ENCODE assay signal across 7 mouse cellular contexts in genomic region chr10:39898874-39899371, GRCm38 (mm10). TPM values are rescaled to one million over a fixed set of nuclear protein-coding genes. Genes with fewer than 3 reads are reported as not detected.
DNase-seq lines count a peak whose midpoint lies in the region; ATAC-seq lines count a peak whose summit lies in the region.

TSS of gene Mfsd4b4 (minus strand) at chr10:39899238.

- peak within 1 kb of the TSS; percentile 74 for H3K4me3 ChIP-seq in embryonic facial prominence, embryonic 11.5 days (ENCODE audit: low read depth, low read length)
- H3K4me3 ChIP-seq in limb, embryonic 10.5 days = peak within 1 kb of the TSS; percentile 85
- H3K4me3 ChIP-seq in midbrain, embryonic 13.5 days (replicated peaks) = peak within 1 kb of the TSS; percentile 70

- WGBS in embryonic facial prominence, embryonic 11.5 days = under 1% methylated on average over 41 of the region's 41 CpGs
- under 1% methylated on average over 41 of the region's 41 CpGs for WGBS in limb, embryonic 10.5 days
- WGBS in midbrain, embryonic 13.5 days = under 1% methylated on average over 41 of the region's 41 CpGs

- H3K9me3 ChIP-seq in embryonic facial prominence, embryonic 11.5 days (replicated peaks; ENCODE audit: control insufficient read depth, low read length) = no peaks in the 10 kb centered on the region
- H3K9me3 ChIP-seq in limb, embryonic 10.5 days (replicated peaks) = no peaks in the 10 kb centered on the region
- H3K9me3 ChIP-seq in midbrain, embryonic 13.5 days = no peaks in the 10 kb centered on the region

- H3K4me1 ChIP-seq in embryonic facial prominence, embryonic 11.5 days (ENCODE audit: control insufficient read depth, insufficient read depth, low read length) = no peaks in the 10 kb centered on the region
- H3K4me1 ChIP-seq in limb, embryonic 10.5 days = peaks cover 16% of the 10 kb centered on the region
- H3K4me1 ChIP-seq in midbrain, embryonic 13.5 days (replicated peaks) = peaks cover 14% of the 10 kb centered on the region

- peak; percentile 93 for DNase-seq in adrenal gland, postnatal 14 days
- DNase-seq in embryonic facial prominence, embryonic 11.5 days (ENCODE audit: low spot score) = peak; percentile 96
- peak; percentile 94 for DNase-seq in kidney, adult 11 months
- DNase-seq in limb, embryonic 10.5 days (ENCODE audit: low spot score) = peak; percentile 95
- DNase-seq in spleen, adult 12 weeks (ENCODE audit: low spot score) = peak; percentile 69

- ATAC-seq in embryonic facial prominence, embryonic 11.5 days (replicated peaks; ENCODE audit: insufficient number of reproducible peaks, low FRiP score, low TSS enrichment, low read depth) = peak; percentile 97
- ATAC-seq in granulocyte monocyte progenitor cell, adult 5-6 weeks (replicated peaks; ENCODE audit: poor library complexity, severe bottlenecking) = peak; percentile 89
- peak; percentile 99 for ATAC-seq in midbrain, embryonic 13.5 days

- H3K36me3 ChIP-seq in embryonic facial prominence, embryonic 11.5 days (replicated peaks; ENCODE audit: control insufficient read depth, insufficient read depth, low read depth, low read length) = no peaks in the 10 kb centered on the region
- no peaks in the 10 kb centered on the region for H3K36me3 ChIP-seq in limb, embryonic 10.5 days
- H3K36me3 ChIP-seq in midbrain, embryonic 13.5 days = no peaks in the 10 kb centered on the region

- H3K27ac ChIP-seq in embryonic facial prominence, embryonic 11.5 days (replicated peaks; ENCODE audit: low read depth, low read length) = peak within 1 kb of the TSS; percentile 70; the same call in 1 of the 2 replicates
- peak within 1 kb of the TSS; percentile 98 for H3K27ac ChIP-seq in limb, embryonic 10.5 days
- H3K27ac ChIP-seq in midbrain, embryonic 13.5 days = peak within 1 kb of the TSS; percentile 80

- peak within 1 kb of the TSS; percentile 87 for H3K4me2 ChIP-seq in embryonic facial prominence, embryonic 11.5 days (ENCODE audit: low read depth, low read length)
- peak within 1 kb of the TSS; percentile 86 for H3K4me2 ChIP-seq in midbrain, embryonic 13.5 days (replicated peaks)

- no peaks in the 10 kb centered on the region for H3K27me3 ChIP-seq in embryonic facial prominence, embryonic 11.5 days (ENCODE audit: control insufficient read depth, insufficient read depth, low read length)
- no peaks in the 10 kb centered on the region for H3K27me3 ChIP-seq in limb, embryonic 10.5 days (ENCODE audit: low read depth, poor library complexity, severe bottlenecking)
- no peaks in the 10 kb centered on the region for H3K27me3 ChIP-seq in midbrain, embryonic 13.5 days

- peak within 1 kb of the TSS; percentile 94 for H3K9ac ChIP-seq in embryonic facial prominence, embryonic 11.5 days (replicated peaks; ENCODE audit: low read length)
- H3K9ac ChIP-seq in midbrain, embryonic 13.5 days (replicated peaks) = peak within 1 kb of the TSS; percentile 88

RNA-seq across cellular contexts. Expression of gene Mfsd4b4, which starts in this region (rescaled TPM):
- total RNA-seq in adrenal gland, postnatal 14 days (2021) = 6.0 and 8.0 TPM in 2 replicates
- polyA plus RNA-seq in embryonic facial prominence, embryonic 11.5 days (2014; fragmentation: Nextera tagmentation; extraction: Ambion mirVana) = 4.4 TPM in 2 replicates
- total RNA-seq in granulocyte monocyte progenitor cell, adult 5-6 weeks (2014; fragmentation: Nextera tagmentation) = 10.0 and 13.4 TPM in 2 replicates
- total RNA-seq in granulocyte monocyte progenitor cell, adult 5-6 weeks (2017) = 5.6 and 8.2 TPM in 2 replicates
- 4.0 and 5.2 TPM in 2 replicates for polyA plus RNA-seq in limb, embryonic 10.5 days (2016; fragmentation: Nextera tagmentation; extraction: Ambion mirVana)
- polyA plus RNA-seq in midbrain, embryonic 13.5 days (2015; fragmentation: Nextera tagmentation; extraction: Ambion mirVana) = 3.2 and 3.6 TPM in 2 replicates

Comparison
In these comparisons a context has a peak if more than half of its experiments do, and no peak if none do; other contexts are left out.
1. Peak in every context shown above with its lines: DNase-seq, ATAC-seq, H3K4me3 ChIP-seq and H3K27ac ChIP-seq.